Mouse (Mus musculus) adrenal gland, postnatal 4 days (tissue): ENCODE measurements around the gene Ddx56. TPM values are rescaled to one million over a fixed set of nuclear protein-coding genes. Genes with fewer than 3 reads are reported as not detected.
A peak's percentile ranks its signal among the peaks of the same experiment; 100 is the strongest.

Experiments used
- DNase-seq, 2 experiments: peaks; one replicate each; pipeline ENCODE4 v3.0.0; 2021 to 2022; ENCODE audit warnings: low spot score in 2 of 2, mixed read lengths in 2 of 2
- long read RNA-seq, 2 experiments: library from polyadenylated mRNA; stranded (forward); transcript quantifications; one replicate each; pipeline ENCODE4 v2.0.0; 2021
- total RNA-seq, 2 experiments: library from RNA; stranded (reverse); gene quantifications; 2 replicates each; pipeline ENCODE4 v1.2.3; 2021

The Ddx56 gene
- total RNA-seq: 10 to 100 TPM; 69.1 to 70.1 TPM
- long read RNA-seq, experiment 1, transcript Ddx56-201 (14 exons, 1,956 nt): major isoform, 66 of 96 reads
- long read RNA-seq, experiment 1, partial matches to known transcripts: 7 of 96 reads
- long read RNA-seq, experiment 1, other reads (novel, unspliced or antisense): 23 of 96 reads
- long read RNA-seq, experiment 2, transcript Ddx56-201 (14 exons, 1,956 nt): major isoform, 107 of 146 reads
- long read RNA-seq, experiment 2, partial matches to known transcripts: 10 of 146 reads
- long read RNA-seq, experiment 2, other reads (novel, unspliced or antisense): 29 of 146 reads

DNA sequence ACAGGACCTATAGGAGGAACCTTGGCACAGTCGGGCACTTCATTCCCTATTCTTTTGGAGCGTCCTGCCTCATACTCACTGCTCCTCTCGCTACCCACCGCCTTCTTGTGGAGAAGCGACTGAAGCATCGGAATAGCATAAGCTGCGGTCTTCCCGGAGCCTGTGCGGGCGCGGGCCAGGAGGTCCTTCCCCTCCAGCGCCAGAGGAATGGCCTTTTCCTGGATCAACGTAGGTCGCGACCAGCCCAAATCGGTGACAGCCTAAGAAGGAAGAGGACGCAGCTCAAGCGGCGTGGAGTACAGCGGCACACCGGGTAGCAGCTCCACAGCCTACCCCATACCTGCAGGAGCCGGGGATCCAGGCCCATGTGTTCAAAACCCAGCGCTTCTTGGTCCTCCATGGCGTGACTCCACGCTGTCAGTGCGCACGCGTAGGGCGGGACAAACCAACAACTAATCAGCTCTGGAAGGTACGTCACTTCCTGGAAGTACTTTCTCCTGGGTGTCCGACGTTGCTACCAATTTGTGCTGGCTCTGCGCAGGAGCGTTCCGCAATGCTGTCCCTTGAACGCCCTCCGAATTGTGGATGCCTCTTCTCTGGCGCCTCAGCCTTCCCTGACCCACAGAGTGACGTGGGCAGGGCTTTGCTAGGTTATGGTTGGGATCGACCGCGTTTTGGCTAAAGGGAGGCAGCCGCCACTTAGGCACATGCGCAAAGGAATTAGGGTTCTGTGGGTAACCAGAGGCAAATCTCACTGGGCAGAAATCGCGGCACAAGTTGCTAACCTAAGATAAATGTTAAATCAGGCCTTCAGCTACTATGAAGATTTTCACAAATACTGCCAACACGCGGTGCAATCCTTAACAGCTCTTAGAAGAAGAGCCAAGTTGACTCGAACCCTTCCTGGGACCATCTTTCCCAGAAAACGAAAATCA lies at the start of gene Ddx56:
Gene Ddx56, minus strand, starts transcription at position 453 of the 935 bp plus-strand sequence.
- DNase-seq: peak; percentile 60 to 80

GRCm38 (mm10) chr11:6316821-6317220 lies 49.2 kb upstream of the Ddx56 start:
- DNase-seq: no peak

GRCm38 (mm10) chr11:6313874-6314406 lies 46.4 kb upstream of the Ddx56 start:
- DNase-seq: no peak

DNA sequence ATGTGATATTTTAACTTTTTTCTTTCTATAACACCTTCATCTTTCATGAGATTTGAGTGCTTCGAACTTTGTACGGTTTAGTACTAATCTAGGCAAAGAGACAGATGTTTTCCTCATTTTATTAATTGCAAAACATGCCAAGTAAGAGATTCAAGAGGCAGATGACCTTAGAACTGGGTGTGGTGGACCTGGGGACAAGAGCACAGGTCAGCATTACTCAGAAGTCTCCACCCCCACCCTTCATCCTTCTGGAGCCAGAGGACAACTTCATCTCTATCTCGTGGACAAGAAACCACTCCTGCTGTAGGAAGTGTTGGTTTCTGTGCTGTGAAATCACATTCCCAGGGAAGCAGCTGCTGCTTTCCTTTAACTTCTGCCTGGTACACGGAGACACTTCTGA lies 40.6 kb upstream of the Ddx56 start:
- no peak for DNase-seq

DNA sequence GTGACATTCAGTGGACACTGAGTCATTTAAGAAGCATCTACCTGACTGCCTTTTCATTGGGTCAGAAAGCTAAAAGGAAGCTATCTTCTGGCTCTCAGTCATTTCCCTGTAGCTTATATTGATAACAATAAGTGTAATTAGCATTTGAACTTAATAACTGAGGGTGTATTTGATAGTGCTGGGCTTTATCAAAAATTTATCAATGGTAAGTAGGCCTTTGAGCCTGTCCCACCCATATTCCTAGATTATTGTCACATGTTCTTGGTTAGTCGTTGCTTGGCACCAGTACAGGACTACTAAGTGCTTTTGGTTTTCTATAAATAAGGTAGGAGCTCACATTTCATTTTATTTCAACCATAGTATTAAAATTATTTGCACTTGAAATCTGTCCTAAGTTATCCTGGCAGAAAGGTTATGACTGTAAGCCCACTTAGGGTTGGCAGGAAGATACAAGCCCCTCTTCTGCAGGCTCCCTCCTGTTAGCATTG lies 38.4 kb upstream of the Ddx56 start:
- no peak for DNase-seq

- no peak for DNase-seq
Observed at GRCm38 (mm10) chr11:6302793-6303192, 35.2 kb upstream of the Ddx56 start.

DNA sequence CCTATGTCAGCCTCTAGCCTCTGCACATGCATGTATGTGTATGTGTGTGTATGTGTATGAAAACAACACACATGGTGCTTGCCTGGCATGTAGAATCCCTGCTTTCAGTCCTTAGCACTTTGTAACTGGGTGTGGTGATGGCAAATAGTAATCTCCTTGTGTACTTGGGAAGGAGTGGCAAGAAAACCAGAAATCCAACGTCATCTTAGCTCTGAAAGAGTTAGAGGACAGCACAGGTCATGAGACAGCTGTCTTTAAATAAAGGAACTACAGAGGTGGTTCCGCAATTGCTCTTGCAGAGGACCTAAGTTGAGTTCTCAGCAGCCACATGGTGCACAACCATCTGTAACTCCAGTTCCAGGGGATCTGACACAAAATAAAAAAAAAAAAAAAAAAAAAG lies 31.9 kb upstream of the Ddx56 start:
- DNase-seq: no peak

- DNase-seq: no peak
Observed at GRCm38 (mm10) chr11:6296077-6296476, 28.5 kb upstream of the Ddx56 start.

DNA sequence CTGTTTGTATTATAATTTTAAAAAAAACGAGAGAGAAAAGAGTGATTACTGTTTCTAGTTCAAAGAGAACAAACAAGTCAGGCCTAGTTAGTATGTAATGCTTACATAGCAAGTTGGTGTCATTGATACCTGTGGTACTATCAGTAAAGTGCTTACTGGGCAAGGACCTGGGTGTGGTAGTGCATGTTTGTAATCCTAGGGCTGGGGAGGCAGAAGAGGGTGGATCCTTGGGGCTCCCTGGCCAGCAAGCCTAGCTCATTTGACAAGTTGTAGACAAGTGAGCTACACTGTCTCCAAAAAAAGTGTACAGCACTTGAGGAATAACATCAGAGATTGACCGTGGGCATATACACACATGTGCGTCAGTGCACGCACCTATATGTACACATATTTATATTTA lies 27.1 kb upstream of the Ddx56 start:
- no peak for DNase-seq

- no peak for DNase-seq
Observed at GRCm38 (mm10) chr11:6293601-6294000, 26.0 kb upstream of the Ddx56 start.

DNA sequence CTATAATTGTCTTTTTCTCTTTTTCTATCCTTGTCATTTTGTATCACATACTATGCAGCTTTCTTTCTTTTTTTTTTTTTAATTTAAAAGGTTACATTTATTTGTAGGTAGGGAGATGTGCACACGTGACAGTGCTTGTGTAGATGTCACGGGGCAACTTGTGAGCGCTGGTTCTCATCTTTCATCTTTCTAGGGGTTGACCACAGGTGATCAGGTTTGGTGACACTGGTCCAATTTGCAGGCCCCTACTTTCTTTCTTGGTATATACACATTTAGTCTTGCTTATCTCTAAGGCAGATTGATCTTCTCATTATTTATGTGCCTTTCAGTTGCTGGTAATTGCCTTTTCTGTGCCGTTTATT lies 25.4 kb upstream of the Ddx56 start:
- DNase-seq: no peak

- DNase-seq: no peak
Observed at GRCm38 (mm10) chr11:6292116-6292987, 24.8 kb upstream of the Ddx56 start.

- DNase-seq: peak; percentile 98 to 99
Observed at GRCm38 (mm10) chr11:6291401-6292115, 24.0 kb upstream of the Ddx56 start, which contains the start of gene Ogdh. Gene Ogdh (plus strand): TSS chr11:6291633.

GRCm38 (mm10) chr11:6290883-6291282 lies 23.3 kb upstream of the Ddx56 start:
- no peak for DNase-seq

GRCm38 (mm10) chr11:6290138-6290537 lies 22.6 kb upstream of the Ddx56 start:
- no peak for DNase-seq

- no peak for DNase-seq
Observed at GRCm38 (mm10) chr11:6282940-6283339, 15.4 kb upstream of the Ddx56 start.

DNA sequence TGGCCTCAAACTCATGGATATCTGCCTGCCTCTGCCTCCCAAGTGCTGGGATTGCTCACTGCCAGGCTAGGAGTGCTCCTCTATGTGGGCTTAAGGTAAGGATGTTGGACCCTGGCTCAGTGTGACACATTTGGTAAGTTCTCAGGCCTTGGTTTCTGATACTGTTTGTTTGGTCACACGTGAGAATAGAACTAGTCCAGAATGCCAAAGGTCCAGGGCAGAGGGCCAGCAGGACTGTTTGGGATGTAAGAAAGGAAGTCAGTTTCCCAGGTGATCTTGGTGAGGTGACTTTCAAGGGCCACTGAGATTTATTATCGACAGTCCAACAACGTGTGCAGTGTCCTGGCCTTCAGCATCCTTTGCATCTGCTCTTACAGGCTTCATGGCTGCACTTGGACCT lies 8.9 kb upstream of the Ddx56 start:
- no peak for DNase-seq

- no peak for DNase-seq
Observed at GRCm38 (mm10) chr11:6275094-6275484, 7.5 kb upstream of the Ddx56 start.

DNA sequence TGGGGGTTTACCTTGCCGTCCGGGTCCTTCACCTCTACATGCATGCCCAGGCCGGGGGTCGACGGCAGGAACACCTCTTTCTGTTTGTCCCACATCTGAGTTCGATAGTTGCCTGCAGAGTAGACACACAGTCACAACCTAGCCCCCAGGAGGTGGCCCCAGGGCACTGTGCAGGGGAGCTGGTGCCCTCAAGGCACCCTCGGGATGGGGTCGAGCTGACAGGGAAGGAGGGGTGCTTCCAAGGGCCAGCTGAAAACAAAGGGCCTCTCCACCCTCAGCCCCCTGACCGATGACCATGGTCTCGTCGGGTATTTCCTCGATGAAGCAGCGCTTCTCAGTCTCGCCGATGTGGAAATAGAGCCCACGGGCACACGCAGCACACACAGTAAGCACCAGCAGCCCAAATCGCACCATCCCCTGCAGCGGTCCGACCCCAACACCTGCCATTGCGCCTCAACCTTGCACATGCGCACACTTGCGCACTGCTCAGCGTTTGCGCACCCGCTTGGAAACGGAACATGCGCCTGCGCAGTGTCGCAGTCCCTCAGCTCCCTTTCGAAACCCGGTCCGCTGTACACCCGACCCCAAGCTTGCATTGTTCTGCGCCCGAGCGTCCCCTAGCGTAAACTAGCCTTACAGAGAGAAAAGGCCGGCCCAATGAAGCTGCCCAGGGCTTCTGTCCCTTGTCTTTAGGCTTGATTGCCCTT lies 7.0 kb upstream of the Ddx56 start, which contains the start of gene Tmed4:
Gene Tmed4, minus strand, starts transcription at position 484 of the 707 bp plus-strand sequence.
- DNase-seq: peak; percentile 93 to 99
